Mouse (Mus musculus) lung, embryonic 15.5 days (tissue): ENCODE measurements around the gene R3hdm4. TPM values are rescaled to one million over a fixed set of nuclear protein-coding genes. Genes with fewer than 3 reads are reported as not detected.

Source experiments
- ATAC-seq: fragments of 200-750 bp; cut with Nextera tagmentation; 2 replicates; pipeline ENCODE4 v1.8.0; 2017; ENCODE audit warnings: moderate number of reproducible peaks, borderline replicate concordance; ENCODE audit not compliant: low FRiP score, low TSS enrichment; ENCODE audit errors: extremely low read depth
- H3K27ac ChIP-seq: fragments of 300-500 bp; sonication (generic); 2 replicates; pipeline ENCODE4 v1.5.1; 2015; ENCODE audit warnings: moderate library complexity, mild to moderate bottlenecking, inconsistent platforms
- H3K27me3 ChIP-seq: fragments of 300-500 bp; sonication (generic); 2 replicates; pipeline ENCODE4 v1.6.1; 2015; ENCODE audit warnings: inconsistent platforms
- H3K36me3 ChIP-seq: fragments of 300-500 bp; sonication (generic); 2 replicates; pipeline ENCODE4 v1.6.1; 2015; ENCODE audit warnings: inconsistent platforms
- H3K4me1 ChIP-seq: fragments of 300-500 bp; sonication (generic); 2 replicates; pipeline ENCODE4 v1.6.1; 2015; ENCODE audit warnings: inconsistent platforms
- H3K4me2 ChIP-seq: fragments of 300-500 bp; sonication (generic); 2 replicates; pipeline ENCODE4 v1.6.1; 2015; ENCODE audit warnings: inconsistent platforms, mild to moderate bottlenecking, moderate library complexity
- H3K4me3 ChIP-seq: fragments of 300-500 bp; sonication (generic); 2 replicates; pipeline ENCODE4 v1.5.1; 2015; ENCODE audit warnings: mild to moderate bottlenecking, inconsistent platforms
- H3K9ac ChIP-seq: fragments of 300-500 bp; sonication (generic); 2 replicates; pipeline ENCODE4 v1.6.1; 2015; ENCODE audit warnings: inconsistent platforms
- H3K9me3 ChIP-seq: fragments of 300-500 bp; sonication (generic); 2 replicates; pipeline ENCODE4 v1.6.1; 2016; ENCODE audit warnings: inconsistent platforms
- WGBS: fragments of 180-500 bp; shearing (Covaris S2); methylation state at CpG from one replicate; pipeline ENCODE4 v1.1.7; 2015; 5-methylcytosine and 5-hydroxymethylcytosine counted together
- polyA plus RNA-seq: library from polyadenylated mRNA; unstranded; fragments of >200 nt; fragmentation: Nextera tagmentation; extraction: Ambion mirVana; gene quantifications from 2 replicates; pipeline ENCODE4 v1.2.1, GENCODE M21; 2015

R3hdm4 gene
- polyA plus RNA-seq, 1 experiment from 2014 or later = 152 TPM

GRCm38 (mm10) chr10:79929967-79930825 is 9.2 kb upstream of the R3hdm4 start:
- Histone ChIP-seq H3K36me3 (0 out of 2 replicates have a peak, but pooled peaks cover 3% of the 10 kb centered on the region), H3K4me1 (peaks cover 77% of the 10 kb centered on the region), H3K4me3 (no peak overlapping the region), H3K4me2 (no peak overlapping the region), H3K27ac (no peak overlapping the region), H3K9ac (no peak overlapping the region), H3K27me3 (no peaks in the 10 kb centered on the region), H3K9me3 (no peaks in the 10 kb centered on the region)
- ATAC-seq = no peak
- 86% methylated on average over 18 of the region's 18 CpGs for WGBS

- Histone ChIP-seq H3K9ac (peak overlapping the region; percentile 33; the same call in 1 of the 2 replicates), H3K4me3 (peak overlapping the region; percentile 77), H3K36me3 (0 out of 2 replicates have a peak, but pooled peaks cover 3% of the 10 kb centered on the region), H3K4me2 (peak overlapping the region; percentile 91), H3K27ac (peak overlapping the region; percentile 31), H3K9me3 (no peaks in the 10 kb centered on the region), H3K27me3 (no peaks in the 10 kb centered on the region), H3K4me1 (peaks cover 66% of the 10 kb centered on the region)
- ATAC-seq = no peak
- 15% methylated on average over 9 of the region's 9 CpGs for WGBS
These were observed 8.1 kb upstream of the R3hdm4 start for GRCm38 (mm10) chr10:79928907-79929701.

- peak overlapping the region; percentile 81 for H3K9ac ChIP-seq
- peaks cover 5% of the 10 kb centered on the region for H3K27me3 ChIP-seq
- peak overlapping the region; percentile 77 for H3K4me3 ChIP-seq
- peak overlapping the region; percentile 93 for H3K27ac ChIP-seq
- H3K4me1 ChIP-seq = peaks cover 56% of the 10 kb centered on the region
- under 1% methylated on average over 26 of the region's 29 CpGs for WGBS
- no peaks in the 10 kb centered on the region for H3K9me3 ChIP-seq
- no peak for ATAC-seq
- 0 out of 2 replicates have a peak, but pooled peaks cover 3% of the 10 kb centered on the region for H3K36me3 ChIP-seq
- peak overlapping the region; percentile 91 for H3K4me2 ChIP-seq
These were observed 7.2 kb upstream of the R3hdm4 start for GRCm38 (mm10) chr10:79928030-79928694.

GRCm38 (mm10) chr10:79927324-79928029 is 6.5 kb upstream of the R3hdm4 start:
- Histone ChIP-seq H3K9ac (peak overlapping the region; percentile 81), H3K36me3 (0 out of 2 replicates have a peak, but pooled peaks cover 3% of the 10 kb centered on the region), H3K4me2 (peak overlapping the region; percentile 91), H3K27ac (peak overlapping the region; percentile 93), H3K9me3 (no peaks in the 10 kb centered on the region), H3K27me3 (peaks cover 11% of the 10 kb centered on the region), H3K4me1 (peaks cover 50% of the 10 kb centered on the region), H3K4me3 (peak overlapping the region; percentile 77)
- WGBS = under 1% methylated on average over 54 of the region's 54 CpGs
- ATAC-seq = peak; percentile 14

- peak; percentile 71 for ATAC-seq
- Histone ChIP-seq H3K4me2 (peak within 1 kb of the TSS; percentile 91), H3K27me3 (peaks cover 19% of the 10 kb centered on the region), H3K4me1 (peaks cover 44% of the 10 kb centered on the region), H3K9me3 (no peaks in the 10 kb centered on the region), H3K36me3 (0 out of 2 replicates have a peak, but pooled peaks cover under 1% of the 10 kb centered on the region), H3K4me3 (peak within 1 kb of the TSS; percentile 77), H3K9ac (peak within 1 kb of the TSS; percentile 81), H3K27ac (peak within 1 kb of the TSS; percentile 93)
- under 1% methylated on average over 63 of the region's 63 CpGs for WGBS
These were observed 5.7 kb upstream of the R3hdm4 start, which contains the start of gene Arid3a for GRCm38 (mm10) chr10:79926491-79927323. Gene Arid3a (plus strand): TSS chr10:79927043.

GRCm38 (mm10) chr10:79925785-79926490 is 4.9 kb upstream of the R3hdm4 start:
- H3K4me1 ChIP-seq = peaks cover 43% of the 10 kb centered on the region
- H3K4me3 ChIP-seq = peak overlapping the region; percentile 77
- peak overlapping the region; percentile 93 for H3K27ac ChIP-seq
- H3K27me3 ChIP-seq = peaks cover 27% of the 10 kb centered on the region
- peak overlapping the region; percentile 91 for H3K4me2 ChIP-seq
- H3K9ac ChIP-seq = peak overlapping the region; percentile 81
- WGBS = 5% methylated on average over 15 of the region's 15 CpGs
- no peaks in the 10 kb centered on the region for H3K9me3 ChIP-seq
- H3K36me3 ChIP-seq = no peaks in the 10 kb centered on the region
- no peak; the same call in 1 of the 2 replicates for ATAC-seq

- Histone ChIP-seq H3K9ac (no peak overlapping the region), H3K9me3 (no peaks in the 10 kb centered on the region), H3K4me1 (peaks cover 45% of the 10 kb centered on the region), H3K27me3 (peaks cover 34% of the 10 kb centered on the region), H3K4me3 (peak overlapping the region; percentile 77), H3K27ac (no peak overlapping the region), H3K36me3 (no peaks in the 10 kb centered on the region), H3K4me2 (peak overlapping the region; percentile 91)
- no peak for ATAC-seq
- 9% methylated on average over 29 of the region's 29 CpGs for WGBS
These were observed 4.2 kb upstream of the R3hdm4 start for GRCm38 (mm10) chr10:79924998-79925784.

- H3K9ac ChIP-seq = peak overlapping the region; percentile 24; the same call in 1 of the 2 replicates
- 2% methylated on average over 34 of the region's 34 CpGs for WGBS
These were observed 564 bp upstream of the R3hdm4 start for GRCm38 (mm10) chr10:79921572-79921971.

More at GRCm38 (mm10) chr10:79921572-79921971, 564 bp upstream of the R3hdm4 start:
- Histone ChIP-seq H3K27me3 (peaks cover 62% of the 10 kb centered on the region), H3K27ac (no peak overlapping the region), H3K4me3 (peak overlapping the region; percentile 29), H3K4me1 (peaks cover 48% of the 10 kb centered on the region), H3K36me3 (no peaks in the 10 kb centered on the region), H3K4me2 (peak overlapping the region; percentile 53), H3K9me3 (no peaks in the 10 kb centered on the region)
- no peak for ATAC-seq
